Mouse (Mus musculus) E14TG2a.4 (cell line): ENCODE measurements around the gene Gtf2f2.
A peak's percentile ranks its signal among the peaks of the same experiment; 100 is the strongest.

ENCODE experiments used
- CTCF ChIP-seq: conservative IDR thresholded peaks from 2 replicates; pipeline ENCODE4 v1.5.1; 2014; ENCODE audit warnings: low read length
- NANOG ChIP-seq: IDR thresholded peaks from 2 replicates; pipeline ENCODE4 v1.6.1; 2014; ENCODE audit warnings: borderline replicate concordance, low read length, mixed read lengths
- POU5F1 ChIP-seq: IDR thresholded peaks from 2 replicates; pipeline ENCODE4 v1.6.1; 2014; ENCODE audit warnings: low read length, borderline replicate concordance

DNA sequence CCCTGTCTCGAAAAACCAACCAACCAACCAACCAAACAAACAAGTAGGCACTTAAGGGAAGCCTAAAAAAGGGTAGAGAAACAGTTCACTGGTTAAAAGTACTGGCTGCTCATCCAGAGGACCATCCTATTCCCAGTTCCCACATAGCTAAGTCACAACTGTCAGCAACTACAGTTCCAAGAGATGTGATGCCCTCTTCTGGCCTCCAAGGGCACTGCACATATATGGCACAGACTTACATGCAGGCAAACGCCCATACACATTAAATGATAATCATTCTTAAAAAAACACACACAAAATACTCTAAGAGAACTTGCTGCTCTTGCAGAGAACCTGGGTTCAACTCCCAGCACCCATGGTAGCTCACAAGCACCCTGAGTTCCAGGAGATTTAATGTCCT is 76.3 kb downstream of the Gtf2f2 start:
- TF ChIP-seq CTCF (peak; percentile 69), NANOG (no peak), POU5F1 (no peak)
